Mouse (Mus musculus): ENCODE data around the gene Rab31.

GRCm38 (mm10) chr17:65771951-65772934 lies at the start of gene Rab31:
- no peak for TF ChIP-seq CTCF (conservative IDR thresholded peaks at IDR 0.05; ENCODE audit: insufficient read depth, insufficient read length, low read depth, low read length)
- no peak for TF ChIP-seq POLR2A (IDR thresholded peaks at IDR 0.05; ENCODE audit: low read depth, low read length)
